Mouse (Mus musculus) G1E (cell line): ENCODE data around the gene Sugct.

ENCODE experiments used
- CTCF ChIP-seq: IDR thresholded peaks from 2 replicates; pipeline ENCODE4 v1.5.1; 2012; ENCODE audit warnings: low read depth, low read length, inconsistent platforms, mixed read lengths
- GATA1 ChIP-seq: IDR thresholded peaks from 2 replicates; pipeline ENCODE4 v1.6.1; 2012; ENCODE audit warnings: borderline replicate concordance, low read length, inconsistent platforms, mixed read lengths
- POLR2AphosphoS5 ChIP-seq: IDR thresholded peaks from 2 replicates; pipeline ENCODE4 v1.6.1; 2012; ENCODE audit warnings: low read depth, low read length, inconsistent platforms; ENCODE audit not compliant: insufficient replicate concordance
- TAL1 ChIP-seq: conservative IDR thresholded peaks from 2 replicates; pipeline ENCODE4 v1.6.1; 2012; ENCODE audit warnings: low read depth, low read length, inconsistent platforms, mixed read lengths

GRCm38 (mm10) chr13:16835111-16835510, 860.2 kb downstream of the Sugct start:
- TF ChIP-seq CTCF (no peak), POLR2AphosphoS5 (no peak), GATA1 (no peak), TAL1 (no peak)
